In genomic region chr12:108294620-108295019, GRCm38 (mm10) we compare ENCODE assay signal across 21 mouse cellular contexts. TPM values are rescaled to one million over a fixed set of nuclear protein-coding genes. Genes with fewer than 3 reads are reported as not detected.
DNase-seq lines count a peak whose midpoint lies in the region; ATAC-seq and TF ChIP-seq lines count a peak whose summit lies in the region.
"Had no signal": no experiment of that assay in that cellular context is flagged by ENCODE, and none has a peak within 500 bp of the region (broad histone marks: within the 10 kb centered on the region; RNA-seq: fewer than 3 reads in every experiment).

No protein-coding gene starts in this region.

- H3K9ac ChIP-seq in hindbrain, embryonic 16.5 days (ENCODE audit: low read depth, low read length) = no peak overlapping the region
- H3K9ac ChIP-seq in hindbrain, embryonic 14.5 days = no peak overlapping the region
- no peak overlapping the region for H3K9ac ChIP-seq in stomach, postnatal 0 days (ENCODE audit: low read length)
- H3K9ac ChIP-seq: embryonic facial prominence, embryonic 12.5 days; intestine, embryonic 15.5 days; midbrain, embryonic 12.5 days had no signal

- no peak for TF ChIP-seq CTCF in stomach, postnatal 0 days (IDR thresholded peaks at IDR 0.05; ENCODE audit: low read depth)

- H3K4me1 ChIP-seq in hindbrain, embryonic 16.5 days (ENCODE audit: control insufficient read depth, insufficient read depth, low read depth, low read length) = peaks cover 5% of the 10 kb centered on the region; the same call in 1 of the 2 replicates
- peaks cover 7% of the 10 kb centered on the region for H3K4me1 ChIP-seq in hindbrain, embryonic 14.5 days (replicated peaks; ENCODE audit: control insufficient read depth, insufficient read depth, low read length)
- H3K4me1 ChIP-seq in stomach, postnatal 0 days (replicated peaks; ENCODE audit: control insufficient read depth, insufficient read depth) = no peaks in the 10 kb centered on the region

- H3K4me3 ChIP-seq in hindbrain, embryonic 16.5 days (ENCODE audit: low read length) = no peak overlapping the region
- no peak overlapping the region for H3K4me3 ChIP-seq in hindbrain, embryonic 14.5 days (replicated peaks; ENCODE audit: low read length)
- no peak overlapping the region for H3K4me3 ChIP-seq in stomach, postnatal 0 days (ENCODE audit: low read depth, low read length)
- H3K4me3 ChIP-seq: embryonic facial prominence, embryonic 12.5 days; forebrain, embryonic 10.5 days; gastrocnemius, adult 2 months; intestine, embryonic 15.5 days; layer of hippocampus, adult 2 months; midbrain, embryonic 12.5 days; neural tube, embryonic 12.5 days had no signal

- peak; percentile 46 to 48 for DNase-seq in cerebellum, postnatal 10 days
- no peak for DNase-seq in cerebellum, adult 11-12 months
- DNase-seq in hindbrain, embryonic 14.5 days (ENCODE audit: low spot score) = no peak
- DNase-seq in urinary bladder, postnatal 25 days (ENCODE audit: low spot score) = peak; percentile 34
- no peak for DNase-seq in urinary bladder, postnatal 10 days (ENCODE audit: low spot score)
- DNase-seq in stomach, postnatal 0 days (ENCODE audit: low spot score) = no peak
- DNase-seq: B cell, adult 2 months; cerebellum, adult 11 months; gastrocnemius, adult 2 months; heart, adult 18-20 months; heart, postnatal 36 days; right cerebral cortex, postnatal 4 days had no signal

- H3K27ac ChIP-seq in hindbrain, embryonic 16.5 days (ENCODE audit: low read depth, low read length) = no peak overlapping the region
- H3K27ac ChIP-seq in hindbrain, embryonic 14.5 days = no peak overlapping the region
- no peak overlapping the region for H3K27ac ChIP-seq in stomach, postnatal 0 days (replicated peaks)
- H3K27ac ChIP-seq: embryonic facial prominence, embryonic 12.5 days; forebrain, embryonic 10.5 days; gastrocnemius, adult 2 months; intestine, embryonic 15.5 days; kidney, postnatal 0 days; layer of hippocampus, adult 2 months; midbrain, embryonic 12.5 days; neural tube, embryonic 12.5 days had no signal

- TF ChIP-seq EP300 in stomach, postnatal 0 days (optimal IDR thresholded peaks at IDR 0.05) = no peak

- H3K27me3 ChIP-seq in hindbrain, embryonic 16.5 days (replicated peaks; ENCODE audit: control insufficient read depth, insufficient read depth, low read length) = no peaks in the 10 kb centered on the region
- no peaks in the 10 kb centered on the region for H3K27me3 ChIP-seq in hindbrain, embryonic 14.5 days (ENCODE audit: control insufficient read depth, insufficient read depth, low read length)
- no peaks in the 10 kb centered on the region for H3K27me3 ChIP-seq in stomach, postnatal 0 days (ENCODE audit: control insufficient read depth, insufficient read depth, low read length)
- H3K27me3 ChIP-seq: embryonic facial prominence, embryonic 12.5 days; midbrain, embryonic 12.5 days had no signal

- peak; percentile 49 for ATAC-seq in hindbrain, embryonic 16.5 days
- no peak for ATAC-seq in hindbrain, embryonic 14.5 days (ENCODE audit: low FRiP score)
- ATAC-seq in stomach, postnatal 0 days (ENCODE audit: low FRiP score, low TSS enrichment) = peak; percentile 8; the same call in 1 of the 2 replicates
- no peak for ATAC-seq in frontal cortex, adult (ENCODE audit: low TSS enrichment)
- ATAC-seq: intestine, embryonic 15.5 days had no signal

- no peaks in the 10 kb centered on the region for H3K9me3 ChIP-seq in hindbrain, embryonic 16.5 days (ENCODE audit: control insufficient read depth, low read length)
- no peaks in the 10 kb centered on the region for H3K9me3 ChIP-seq in hindbrain, embryonic 14.5 days (ENCODE audit: control insufficient read depth, low read length)
- H3K9me3 ChIP-seq in stomach, postnatal 0 days (ENCODE audit: control insufficient read depth, low read length) = no peaks in the 10 kb centered on the region
- H3K9me3 ChIP-seq: embryonic facial prominence, embryonic 12.5 days; forebrain, embryonic 10.5 days; intestine, embryonic 15.5 days; midbrain, embryonic 12.5 days; neural tube, embryonic 12.5 days had no signal

- WGBS in hindbrain, embryonic 16.5 days = 54% methylated on average over 3 of the region's 3 CpGs
- WGBS in hindbrain, embryonic 14.5 days = 65% methylated on average over 3 of the region's 3 CpGs
- 56% methylated on average over 3 of the region's 3 CpGs for WGBS in stomach, postnatal 0 days

- H3K4me2 ChIP-seq in hindbrain, embryonic 16.5 days (ENCODE audit: low read length) = no peak overlapping the region
- H3K4me2 ChIP-seq in hindbrain, embryonic 14.5 days (replicated peaks) = no peak overlapping the region
- H3K4me2 ChIP-seq in stomach, postnatal 0 days (replicated peaks; ENCODE audit: low read depth) = no peak overlapping the region
- H3K4me2 ChIP-seq: embryonic facial prominence, embryonic 12.5 days; intestine, embryonic 15.5 days; midbrain, embryonic 12.5 days; neural tube, embryonic 12.5 days had no signal

- no peaks in the 10 kb centered on the region for H3K36me3 ChIP-seq in hindbrain, embryonic 16.5 days (ENCODE audit: control insufficient read depth, insufficient read depth, low read length)
- no peaks in the 10 kb centered on the region for H3K36me3 ChIP-seq in hindbrain, embryonic 14.5 days (replicated peaks; ENCODE audit: control insufficient read depth, insufficient read depth)
- H3K36me3 ChIP-seq in stomach, postnatal 0 days (ENCODE audit: control insufficient read depth, insufficient read depth, low read length) = no peaks in the 10 kb centered on the region
- H3K36me3 ChIP-seq: embryonic facial prominence, embryonic 12.5 days; forebrain, embryonic 10.5 days; intestine, embryonic 15.5 days; midbrain, embryonic 12.5 days; neural tube, embryonic 12.5 days had no signal

RNA-seq across cellular contexts. Expression of gene Hhipl1, which starts 11.4 kb away (rescaled TPM):
- 2.6 and 2.9 TPM in 2 replicates for polyA plus RNA-seq in hindbrain, embryonic 16.5 days (2015; fragmentation: Nextera tagmentation; extraction: Ambion mirVana)
- polyA plus RNA-seq in hindbrain, embryonic 14.5 days (2014; fragmentation: Nextera tagmentation; extraction: Ambion mirVana) = 1.8 and 1.9 TPM in 2 replicates
- polyA plus RNA-seq in stomach, postnatal 0 days (2015; fragmentation: Nextera tagmentation; extraction: Ambion mirVana) = 0.23 and 0.24 TPM in 2 replicates

RNA-seq across cellular contexts. Expression of gene Ccdc85c, which starts 19.4 kb away (rescaled TPM):
- 7.5 and 10.2 TPM in 2 replicates for polyA plus RNA-seq in hindbrain, embryonic 16.5 days (2015; fragmentation: Nextera tagmentation; extraction: Ambion mirVana)
- polyA plus RNA-seq in hindbrain, embryonic 14.5 days (2014; fragmentation: Nextera tagmentation; extraction: Ambion mirVana) = 13.9 and 16.5 TPM in 2 replicates
- 6.7 and 7.0 TPM in 2 replicates for polyA plus RNA-seq in stomach, postnatal 0 days (2015; fragmentation: Nextera tagmentation; extraction: Ambion mirVana)

RNA-seq across cellular contexts. Expression of gene Cyp46a1, which starts 39.6 kb away (rescaled TPM):
- 38.3 and 40.1 TPM in 2 replicates for polyA plus RNA-seq in hindbrain, embryonic 16.5 days (2015; fragmentation: Nextera tagmentation; extraction: Ambion mirVana)
- polyA plus RNA-seq in hindbrain, embryonic 14.5 days (2014; fragmentation: Nextera tagmentation; extraction: Ambion mirVana) = 22.7 and 23.5 TPM in 2 replicates
- 1.3 and 2.1 TPM in 2 replicates for polyA plus RNA-seq in stomach, postnatal 0 days (2015; fragmentation: Nextera tagmentation; extraction: Ambion mirVana)

Comparison
In these comparisons a context has a peak if more than half of its experiments do, and no peak if none do; other contexts are left out.
1. DNase-seq: peak in cerebellum, postnatal 10 days (2 of 2) and urinary bladder, postnatal 25 days (single experiment); none in cerebellum, adult 11-12 months (single experiment), hindbrain, embryonic 14.5 days (single experiment), urinary bladder, postnatal 10 days (single experiment) and stomach, postnatal 0 days (single experiment).
2. ATAC-seq: peak in hindbrain, embryonic 16.5 days (single experiment) and stomach, postnatal 0 days (single experiment); none in hindbrain, embryonic 14.5 days (single experiment) and frontal cortex, adult (single experiment).